Mouse (Mus musculus): Measurements from ENCODE around the gene Ppp1r18.

Ppp1r18 gene

GRCm38 (mm10) chr17:35865481-35866280 is at the start of gene Ppp1r18:
Gene Ppp1r18 (plus strand): TSS chr17:35865593.
- DNase-seq, result peak; percentile 85 to 92

DNA sequence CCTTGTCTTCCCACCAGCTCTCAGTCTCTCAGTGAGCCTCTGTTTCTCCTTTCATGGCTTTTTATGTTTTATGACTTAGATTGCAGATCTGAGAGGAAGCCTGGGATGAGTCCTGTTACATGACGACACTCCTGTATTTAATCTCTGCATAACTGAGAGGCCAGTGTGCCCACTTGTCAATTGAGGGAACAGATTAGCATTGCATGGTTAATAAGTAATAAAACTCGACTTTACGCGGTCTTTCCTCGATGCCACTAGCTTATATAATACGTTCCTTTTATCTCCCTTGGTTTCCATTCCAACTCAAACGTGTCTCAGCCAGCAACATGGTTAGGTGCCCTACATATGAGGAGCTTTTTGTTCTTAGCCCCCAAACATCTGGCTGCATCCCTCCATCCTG is 49.6 kb upstream of the Ppp1r18 start:
- DNase-seq, result no peak

GRCm38 (mm10) chr17:35816686-35817085 is 48.7 kb upstream of the Ppp1r18 start:
- no peak for DNase-seq

DNA sequence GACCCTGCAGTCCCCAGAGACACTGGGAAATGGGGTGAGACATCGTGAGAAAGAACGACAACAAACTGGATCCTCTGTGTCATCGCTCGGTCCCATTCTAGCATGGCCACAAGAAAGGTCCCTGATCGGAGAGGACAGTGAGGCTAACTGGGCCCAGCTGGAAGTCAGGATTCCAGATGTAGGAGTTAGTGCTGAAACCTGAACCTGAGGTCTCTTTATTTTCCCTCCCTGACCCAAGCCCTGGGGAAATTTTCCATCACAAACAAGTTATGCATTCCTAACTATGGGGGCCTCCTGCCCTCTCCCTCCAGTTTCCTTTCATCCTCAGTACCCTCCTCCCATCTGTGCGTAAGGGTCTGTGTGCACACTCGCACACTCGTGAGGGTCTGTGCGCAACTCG is 48.2 kb upstream of the Ppp1r18 start:
- no peak for DNase-seq

- DNase-seq, result no peak
Observed at GRCm38 (mm10) chr17:35820111-35820510, 45.3 kb upstream of the Ppp1r18 start.

GRCm38 (mm10) chr17:35821439-35822430 is 43.7 kb upstream of the Ppp1r18 start, which contains the start of gene Ier3:
Gene Ier3 (plus strand): TSS chr17:35821684.
- DNase-seq, result peak; percentile 81 to 86

DNA sequence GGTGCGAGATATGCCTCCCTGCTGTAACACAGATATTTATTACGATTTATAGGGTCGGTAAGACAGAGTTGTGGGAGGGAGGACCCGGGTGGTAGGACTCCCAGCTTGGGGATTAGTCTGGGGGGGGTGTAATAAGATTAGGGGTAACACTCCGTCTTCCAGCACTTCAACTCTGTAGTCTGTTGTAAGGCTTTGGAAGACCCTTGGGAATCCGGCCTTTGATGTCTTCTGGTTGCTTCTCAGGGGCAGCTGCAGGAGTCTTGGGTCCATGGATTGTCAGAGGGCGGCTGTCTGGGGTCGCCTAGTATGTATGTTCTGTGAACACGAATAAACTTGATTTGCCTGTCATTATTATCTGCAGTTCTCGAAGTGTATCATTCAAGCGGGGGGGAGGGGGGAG is 42.8 kb upstream of the Ppp1r18 start:
- no peak for DNase-seq

GRCm38 (mm10) chr17:35822964-35823937 is 42.1 kb upstream of the Ppp1r18 start, which contains the start of gene Flot1:
Gene Flot1 (plus strand): TSS chr17:35823230.
- peak; percentile 88 to 92 for DNase-seq

GRCm38 (mm10) chr17:35824402-35824801 is 41.0 kb upstream of the Ppp1r18 start:
- peak in 1 of 2 experiments; percentile 38 for DNase-seq

DNA sequence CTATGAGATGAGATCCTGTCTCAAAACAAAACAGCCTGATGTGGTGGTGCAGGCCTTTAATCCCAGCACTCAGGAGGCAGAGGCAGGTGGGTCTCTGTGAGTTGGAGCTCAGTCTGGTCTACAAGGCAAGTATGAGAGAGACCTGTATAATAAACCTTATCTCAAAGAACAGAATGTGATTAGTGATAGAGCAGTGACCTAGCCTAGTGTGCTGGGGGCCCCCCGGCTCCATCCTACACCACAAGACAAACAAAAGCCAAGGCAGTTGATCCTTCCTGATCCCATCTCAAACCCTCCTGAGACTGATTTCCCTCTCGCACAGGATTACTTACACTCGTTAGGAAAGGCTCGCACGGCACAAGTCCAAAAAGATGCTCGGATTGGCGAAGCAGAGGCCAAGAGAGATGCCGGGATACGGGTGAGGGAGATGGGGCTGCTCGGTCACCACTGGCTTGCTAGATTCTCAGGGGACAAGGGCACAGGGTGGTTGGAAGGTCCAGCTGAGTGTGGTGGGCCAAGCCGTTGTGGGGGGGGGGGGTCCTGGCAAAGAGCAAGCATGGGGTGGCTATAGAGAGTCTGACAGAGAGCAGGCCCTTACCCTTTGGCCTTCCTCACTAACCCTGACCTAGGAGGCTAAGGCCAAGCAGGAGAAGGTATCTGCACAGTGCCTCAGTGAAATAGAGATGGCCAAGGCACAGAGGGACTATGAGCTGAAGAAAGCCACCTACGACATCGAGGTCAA is 40.1 kb upstream of the Ppp1r18 start:
- no peak for DNase-seq

- DNase-seq, result peak; percentile 87 to 88
Observed at GRCm38 (mm10) chr17:35829737-35830136, 35.7 kb upstream of the Ppp1r18 start.

DNA sequence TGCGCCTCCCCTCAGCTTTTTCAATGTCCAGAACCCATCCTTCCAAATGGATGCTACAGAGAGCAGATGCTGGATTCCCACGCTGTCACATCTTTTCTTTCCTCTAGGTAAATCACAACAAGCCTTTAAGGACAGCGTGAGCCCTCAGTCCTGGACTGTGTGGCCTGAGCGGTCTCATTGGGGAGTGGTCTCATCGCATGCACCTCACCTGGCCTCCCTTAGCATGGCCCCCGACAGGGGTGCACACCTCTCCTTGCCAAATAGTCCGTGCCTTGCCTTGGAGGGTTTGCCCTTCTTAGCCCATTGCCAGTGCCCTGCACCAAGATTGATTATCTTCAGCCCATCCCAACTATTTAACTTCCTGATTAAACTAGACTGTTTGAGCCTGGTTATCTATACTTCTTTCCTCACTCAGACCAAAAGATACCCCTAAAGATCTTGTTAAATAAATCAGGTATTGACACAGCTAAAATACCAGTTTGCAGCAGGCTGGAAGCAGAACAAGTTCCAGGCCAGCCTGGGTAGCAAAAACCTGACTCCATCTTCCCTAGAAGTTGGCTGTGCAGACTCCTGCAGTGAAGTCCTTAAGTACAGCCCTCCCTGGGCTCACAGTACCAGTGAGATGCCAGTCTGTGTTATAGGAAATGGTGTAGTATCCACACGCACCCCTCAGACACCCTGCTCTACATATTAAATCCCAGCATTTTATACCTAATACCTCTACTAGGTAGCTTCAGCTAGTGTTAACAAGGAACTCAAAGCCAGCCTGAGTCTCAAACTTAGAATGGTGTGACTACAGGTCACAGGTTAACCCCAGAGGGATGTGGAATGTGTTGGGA is 32.8 kb upstream of the Ppp1r18 start:
- DNase-seq, result peak in 1 of 2 experiments; percentile 12

DNA sequence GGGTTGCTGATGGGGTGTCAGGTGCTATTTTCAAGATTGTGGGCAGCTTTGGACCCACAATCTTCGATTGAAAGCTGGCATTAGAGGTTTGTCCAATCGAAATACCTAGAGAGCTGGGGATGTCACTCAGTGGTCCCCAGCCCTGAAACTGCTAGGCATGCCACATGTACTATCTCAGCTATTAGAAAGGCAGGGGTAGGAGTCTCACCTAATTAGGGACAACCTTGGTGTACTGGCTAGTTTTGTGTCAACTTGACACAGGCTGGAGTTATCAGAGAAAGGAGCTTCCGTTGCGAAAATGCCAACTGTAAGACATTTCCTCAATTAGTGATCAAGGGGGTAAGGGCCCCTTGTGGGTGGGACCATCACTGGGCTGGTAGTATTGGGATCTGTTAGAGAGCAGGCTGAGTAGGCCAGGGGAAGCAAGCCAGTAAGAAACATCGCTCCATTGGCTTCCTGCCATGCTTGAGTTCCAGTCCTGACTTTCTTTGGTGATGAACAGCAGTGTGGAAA is 32.1 kb upstream of the Ppp1r18 start:
- peak; percentile 49 to 53 for DNase-seq

DNA sequence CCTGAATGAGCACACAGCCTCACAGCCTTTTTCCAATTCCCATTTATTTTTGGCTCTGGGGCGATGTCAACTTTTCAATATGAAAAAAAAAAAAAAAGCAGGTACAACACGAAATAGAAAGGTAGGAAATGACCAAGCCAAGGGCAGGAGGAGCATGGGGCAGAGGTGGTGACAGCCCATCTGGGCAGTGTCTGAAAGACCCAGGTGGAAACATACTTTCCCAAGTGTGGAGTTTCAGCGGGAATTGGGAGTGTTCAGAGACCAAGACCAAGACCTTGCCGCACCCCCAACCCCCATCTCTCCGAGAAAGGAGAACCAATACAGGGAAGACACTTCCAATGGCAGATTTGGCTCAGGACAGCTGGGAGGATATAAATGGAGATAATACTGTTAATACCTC is 31.5 kb upstream of the Ppp1r18 start:
- DNase-seq, result no peak

DNA sequence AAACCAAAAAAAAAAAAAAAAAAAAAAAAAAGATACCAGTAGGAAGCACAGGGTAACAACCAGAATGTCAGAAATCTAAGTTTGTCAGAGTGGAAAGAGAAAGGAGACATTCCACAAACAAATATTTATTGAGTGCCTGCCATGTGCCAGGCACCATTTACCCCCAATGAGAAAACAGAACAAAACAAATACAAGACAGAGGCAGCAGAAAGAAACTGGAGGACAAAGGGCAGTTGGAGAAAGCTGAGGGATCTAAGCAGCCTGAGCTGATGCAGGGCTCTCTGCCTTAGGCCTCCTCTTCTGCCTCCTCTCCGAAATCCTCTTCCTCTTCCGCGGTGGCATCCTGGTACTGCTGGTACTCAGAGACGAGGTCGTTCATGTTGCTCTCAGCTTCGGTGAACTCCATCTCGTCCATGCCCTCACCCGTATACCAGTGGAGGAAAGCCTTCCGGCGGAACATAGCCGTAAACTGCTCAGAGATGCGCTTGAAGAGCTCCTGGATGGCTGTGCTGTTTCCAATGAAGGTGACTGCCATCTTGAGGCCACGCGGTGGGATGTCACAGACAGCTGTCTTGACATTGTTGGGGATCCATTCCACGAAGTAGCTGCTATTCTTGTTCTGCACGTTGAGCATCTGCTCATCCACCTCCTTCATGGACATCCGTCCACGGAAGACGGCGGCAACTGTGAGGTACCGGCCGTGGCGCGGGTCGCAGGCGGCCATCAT is 30.5 kb upstream of the Ppp1r18 start:
- peak; percentile 68 to 69 for DNase-seq

DNA sequence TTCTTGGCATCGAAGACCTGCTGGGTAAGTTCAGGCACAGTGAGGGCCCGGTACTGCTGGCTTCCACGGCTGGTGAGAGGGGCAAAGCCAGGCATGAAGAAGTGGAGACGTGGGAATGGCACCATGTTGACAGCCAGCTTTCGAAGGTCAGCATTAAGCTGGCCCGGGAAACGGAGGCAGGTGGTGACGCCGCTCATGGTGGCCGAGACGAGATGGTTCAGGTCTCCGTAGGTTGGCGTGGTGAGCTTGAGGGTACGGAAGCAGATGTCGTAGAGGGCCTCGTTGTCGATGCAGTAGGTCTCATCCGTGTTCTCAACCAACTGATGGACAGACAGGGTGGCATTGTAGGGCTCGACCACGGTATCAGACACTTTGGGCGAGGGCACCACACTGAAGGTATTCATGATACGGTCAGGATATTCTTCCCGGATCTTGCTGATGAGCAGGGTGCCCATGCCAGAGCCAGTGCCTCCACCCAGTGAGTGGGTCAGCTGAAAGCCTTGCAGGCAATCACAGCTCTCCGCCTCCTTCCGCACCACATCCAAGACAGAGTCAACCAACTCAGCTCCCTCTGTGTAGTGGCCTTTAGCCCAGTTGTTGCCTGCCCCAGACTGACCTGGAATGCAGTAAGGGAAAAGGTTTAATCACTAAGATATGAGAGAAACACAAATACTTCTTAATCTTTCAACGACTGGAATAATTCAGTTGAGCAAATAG is 29.8 kb upstream of the Ppp1r18 start:
- peak; percentile 47 to 54 for DNase-seq

DNA sequence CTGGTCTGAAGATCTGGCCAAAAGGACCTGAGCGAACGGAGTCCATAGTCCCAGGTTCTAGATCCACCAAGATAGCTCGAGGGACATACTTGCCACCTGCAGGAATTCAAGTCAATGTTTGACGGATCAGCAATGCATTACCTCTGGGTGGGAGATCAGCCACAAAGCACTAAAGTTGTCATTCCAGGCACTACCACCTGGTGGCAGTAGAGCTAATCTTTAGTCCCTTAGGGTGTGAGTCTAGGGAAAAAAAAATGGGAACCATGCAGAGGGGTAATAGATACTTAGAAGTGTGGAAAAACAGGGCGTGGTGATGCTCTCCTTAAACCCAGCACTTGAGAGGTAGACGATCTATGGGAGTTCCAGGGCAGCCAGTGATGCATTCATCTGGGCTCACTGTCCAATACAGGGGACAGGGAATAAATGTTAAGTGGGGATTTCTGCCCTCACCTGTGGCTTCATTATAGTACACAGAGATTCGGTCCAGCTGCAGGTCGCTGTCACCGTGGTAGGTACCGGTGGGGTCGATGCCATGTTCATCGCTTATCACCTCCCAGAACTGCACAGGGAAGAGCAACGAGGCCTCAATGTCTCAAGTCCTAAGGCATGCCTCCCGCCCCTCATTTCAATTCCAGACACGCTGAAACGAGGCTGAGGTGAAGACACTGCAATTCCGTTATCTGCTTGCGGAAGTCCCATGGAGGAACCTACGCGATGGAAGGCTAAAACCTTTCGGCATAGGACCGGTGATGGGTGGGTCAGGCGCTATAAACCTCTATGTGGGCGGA is 29.0 kb upstream of the Ppp1r18 start:
- peak; percentile 93 to 96 for DNase-seq

GRCm38 (mm10) chr17:35836991-35837422 is 28.4 kb upstream of the Ppp1r18 start:
- peak; percentile 90 to 96 for DNase-seq
